Comparison of ENCODE assay signal across 9 mouse cellular contexts in the genomic region with DNA sequence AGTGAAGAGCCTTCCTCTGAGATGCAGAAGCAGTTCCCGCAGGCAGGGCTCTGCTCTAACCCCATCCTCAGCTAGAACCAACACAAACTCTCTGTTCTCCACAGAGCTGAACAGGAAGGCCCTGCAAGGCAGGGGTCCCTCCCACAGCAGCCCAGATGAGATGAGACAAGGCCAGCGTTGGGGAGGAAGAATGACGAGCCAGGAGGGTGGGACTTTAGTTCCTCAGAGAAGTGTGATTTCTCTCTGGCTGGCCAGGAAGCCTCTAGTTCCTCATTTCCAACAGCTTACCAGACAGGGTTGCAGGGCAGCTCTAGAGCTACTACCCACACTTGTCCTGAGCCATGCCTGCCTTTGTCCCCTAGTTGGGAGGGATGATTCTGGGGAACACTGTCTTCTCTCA. TPM values are rescaled to one million over a fixed set of nuclear protein-coding genes. Genes with fewer than 3 reads are reported as not detected.
DNase-seq lines count a peak whose midpoint lies in the region; ATAC-seq and TF ChIP-seq lines count a peak whose summit lies in the region.
"Had no signal": no experiment of that assay in that cellular context is flagged by ENCODE, and none has a peak within 500 bp of the region (broad histone marks: within the 10 kb centered on the region; RNA-seq: fewer than 3 reads in every experiment).

No protein-coding gene starts in this region.

- 60% methylated on average over 3 of the region's 3 CpGs for WGBS in midbrain, postnatal 0 days
- WGBS in midbrain, embryonic 10.5 days, result 72% methylated on average over 3 of the region's 3 CpGs
- 31% methylated on average over 3 of the region's 3 CpGs for WGBS in kidney, embryonic 15.5 days
- 29% methylated on average over 3 of the region's 3 CpGs for WGBS in intestine, embryonic 15.5 days

- TF ChIP-seq CTCF in midbrain, postnatal 0 days (IDR thresholded peaks at IDR 0.05), result no peak

- intact Hi-C loops in gastrocnemius, postnatal 14 days (cut with DNase I; ENCODE audit: low total_unique reads), result no loop called here

- H3K4me2 ChIP-seq in midbrain, postnatal 0 days (ENCODE audit: low read depth, low read length, poor library complexity, severe bottlenecking), result no peak overlapping the region
- no peak overlapping the region for H3K4me2 ChIP-seq in kidney, embryonic 15.5 days
- no peak overlapping the region for H3K4me2 ChIP-seq in intestine, embryonic 15.5 days (replicated peaks)
- H3K4me2 ChIP-seq: midbrain, embryonic 12.5 days had no signal

- no peaks in the 10 kb centered on the region for H3K27me3 ChIP-seq in midbrain, postnatal 0 days (ENCODE audit: insufficient read depth, low read length)
- no peaks in the 10 kb centered on the region for H3K27me3 ChIP-seq in midbrain, embryonic 10.5 days (ENCODE audit: low read depth, poor library complexity, severe bottlenecking)
- H3K27me3 ChIP-seq in kidney, embryonic 15.5 days, result no peaks in the 10 kb centered on the region
- H3K27me3 ChIP-seq in intestine, embryonic 15.5 days (replicated peaks), result no peaks in the 10 kb centered on the region
- H3K27me3 ChIP-seq: midbrain, embryonic 12.5 days had no signal

- no peaks in the 10 kb centered on the region for H3K4me1 ChIP-seq in midbrain, postnatal 0 days (ENCODE audit: insufficient read depth, low read length)
- H3K4me1 ChIP-seq in midbrain, embryonic 10.5 days, result 0 out of 2 replicates have a peak, but pooled peaks cover 3% of the 10 kb centered on the region
- H3K4me1 ChIP-seq in kidney, embryonic 15.5 days, result peaks cover 46% of the 10 kb centered on the region
- peaks cover 18% of the 10 kb centered on the region for H3K4me1 ChIP-seq in intestine, embryonic 15.5 days (replicated peaks)

- H3K9ac ChIP-seq in midbrain, postnatal 0 days (replicated peaks; ENCODE audit: low read length, poor library complexity, severe bottlenecking), result no peak overlapping the region
- H3K9ac ChIP-seq in kidney, embryonic 15.5 days, result no peak overlapping the region
- no peak overlapping the region for H3K9ac ChIP-seq in intestine, embryonic 15.5 days
- H3K9ac ChIP-seq: midbrain, embryonic 12.5 days had no signal

- H3K27ac ChIP-seq in midbrain, postnatal 0 days (ENCODE audit: low read depth, low read length), result no peak overlapping the region
- no peak overlapping the region for H3K27ac ChIP-seq in midbrain, embryonic 10.5 days (replicated peaks)
- peak overlapping the region; percentile 82 for H3K27ac ChIP-seq in kidney, embryonic 15.5 days
- no peak overlapping the region for H3K27ac ChIP-seq in intestine, embryonic 15.5 days
- H3K27ac ChIP-seq: midbrain, embryonic 12.5 days had no signal

- no peaks in the 10 kb centered on the region for H3K36me3 ChIP-seq in midbrain, postnatal 0 days (ENCODE audit: insufficient read depth, low read length)
- H3K36me3 ChIP-seq in midbrain, embryonic 10.5 days, result no peaks in the 10 kb centered on the region
- peaks cover 15% of the 10 kb centered on the region; the same call in 1 of the 2 replicates for H3K36me3 ChIP-seq in kidney, embryonic 15.5 days
- no peaks in the 10 kb centered on the region for H3K36me3 ChIP-seq in intestine, embryonic 15.5 days
- H3K36me3 ChIP-seq: midbrain, embryonic 12.5 days had no signal

- no peaks in the 10 kb centered on the region for H3K9me3 ChIP-seq in midbrain, postnatal 0 days (ENCODE audit: low read length)
- peaks cover 13% of the 10 kb centered on the region for H3K9me3 ChIP-seq in midbrain, embryonic 10.5 days (replicated peaks)
- no peaks in the 10 kb centered on the region for H3K9me3 ChIP-seq in kidney, embryonic 15.5 days (replicated peaks)
- H3K9me3 ChIP-seq in intestine, embryonic 15.5 days, result no peaks in the 10 kb centered on the region

- ATAC-seq in midbrain, postnatal 0 days (ENCODE audit: low FRiP score), result no peak
- ATAC-seq in kidney, embryonic 15.5 days (replicated peaks; ENCODE audit: low FRiP score), result no peak
- ATAC-seq in intestine, embryonic 15.5 days, result no peak

- no peak overlapping the region for H3K4me3 ChIP-seq in midbrain, postnatal 0 days (ENCODE audit: low read depth, low read length)
- H3K4me3 ChIP-seq in midbrain, embryonic 10.5 days, result no peak overlapping the region
- H3K4me3 ChIP-seq in kidney, embryonic 15.5 days (replicated peaks), result no peak overlapping the region
- no peak overlapping the region for H3K4me3 ChIP-seq in intestine, embryonic 15.5 days (replicated peaks)
- H3K4me3 ChIP-seq: midbrain, embryonic 12.5 days had no signal

- peak; percentile 3 for DNase-seq in midbrain, postnatal 0 days (ENCODE audit: low spot score)
- DNase-seq in midbrain, embryonic 10.5 days (ENCODE audit: low spot score), result no peak
- DNase-seq in gastrocnemius, postnatal 14 days, result peak; percentile 55
- DNase-seq in lung, postnatal 4 days, result peak; percentile 80 to 85
- no peak for DNase-seq in embryo, embryonic 10 days (ENCODE audit: low spot score)
- no peak for DNase-seq in frontal cortex, postnatal 14 days (ENCODE audit: low spot score in 2 of 2)

RNA-seq across cellular contexts. Expression of a gene that starts 14.0 kb away (rescaled TPM):
- 0.94 and 2.0 TPM in 2 replicates for total RNA-seq in midbrain, postnatal 0 days (2014; rRNA removed)
- polyA plus RNA-seq in midbrain, postnatal 0 days (2015; fragmentation: Nextera tagmentation; extraction: Ambion mirVana), result 1.6 and 2.1 TPM in 2 replicates
- 3.3 and 3.6 TPM in 2 replicates for polyA plus RNA-seq in midbrain, embryonic 10.5 days (2016; fragmentation: Nextera tagmentation; extraction: Ambion mirVana)
- total RNA-seq in gastrocnemius, postnatal 14 days (2021), result 1 to 10 TPM; 3.6 to 5.6 TPM
- polyA plus RNA-seq in kidney, embryonic 15.5 days (2015; fragmentation: Nextera tagmentation; extraction: Ambion mirVana), result 20.0 and 20.8 TPM in 2 replicates
- 19.6 and 21.3 TPM in 2 replicates for polyA plus RNA-seq in intestine, embryonic 15.5 days (2015; fragmentation: Nextera tagmentation; extraction: Ambion mirVana)

RNA-seq across cellular contexts. Expression of a gene that starts 59.5 kb away (rescaled TPM):
- 35.1 and 47.7 TPM in 2 replicates for total RNA-seq in midbrain, postnatal 0 days (2014; rRNA removed)
- 54.7 and 56.1 TPM in 2 replicates for polyA plus RNA-seq in midbrain, postnatal 0 days (2015; fragmentation: Nextera tagmentation; extraction: Ambion mirVana)
- 16.0 and 19.0 TPM in 2 replicates for polyA plus RNA-seq in midbrain, embryonic 10.5 days (2016; fragmentation: Nextera tagmentation; extraction: Ambion mirVana)
- 10 to 100 TPM; 17.5 to 19.8 TPM for total RNA-seq in gastrocnemius, postnatal 14 days (2021)
- 24.8 and 25.4 TPM in 2 replicates for polyA plus RNA-seq in kidney, embryonic 15.5 days (2015; fragmentation: Nextera tagmentation; extraction: Ambion mirVana)
- 21.4 and 25.5 TPM in 2 replicates for polyA plus RNA-seq in intestine, embryonic 15.5 days (2015; fragmentation: Nextera tagmentation; extraction: Ambion mirVana)

Comparison
In these comparisons a context has a peak if more than half of its experiments do, and no peak if none do; other contexts are left out.
1. DNase-seq: peak in midbrain, postnatal 0 days (single experiment), gastrocnemius, postnatal 14 days (single experiment) and lung, postnatal 4 days (2 of 2); none in midbrain, embryonic 10.5 days (single experiment), embryo, embryonic 10 days (single experiment) and frontal cortex, postnatal 14 days (0 of 2).